Mouse (Mus musculus) kidney, embryonic 15.5 days (tissue): ENCODE results near the gene Creb5. TPM values are rescaled to one million over a fixed set of nuclear protein-coding genes. Genes with fewer than 3 reads are reported as not detected.

ENCODE experiments used
- ATAC-seq: fragments of 200-750 bp; cut with Nextera tagmentation; replicated peaks from 2 replicates; pipeline ENCODE4 v1.8.0; 2017; ENCODE audit warnings: moderate TSS enrichment; ENCODE audit not compliant: low FRiP score
- H3K27ac ChIP-seq: fragments of 300-500 bp; sonication (generic); 2 replicates; pipeline ENCODE4 v1.5.1; 2015; ENCODE audit warnings: mild to moderate bottlenecking, inconsistent platforms
- H3K27me3 ChIP-seq: fragments of 300-500 bp; sonication (generic); 2 replicates; pipeline ENCODE4 v1.6.1; 2015; ENCODE audit warnings: inconsistent platforms
- H3K36me3 ChIP-seq: fragments of 300-500 bp; sonication (generic); 2 replicates; pipeline ENCODE4 v1.6.1; 2015; ENCODE audit warnings: inconsistent platforms
- H3K4me1 ChIP-seq: fragments of 300-500 bp; sonication (generic); 2 replicates; pipeline ENCODE4 v1.6.1; 2015; ENCODE audit warnings: inconsistent platforms
- H3K4me2 ChIP-seq: fragments of 300-500 bp; sonication (generic); 2 replicates; pipeline ENCODE4 v1.6.1; 2015; ENCODE audit warnings: moderate library complexity, mild to moderate bottlenecking, inconsistent platforms
- H3K4me3 ChIP-seq: fragments of 300-500 bp; sonication (generic); replicated peaks from 2 replicates; pipeline ENCODE4 v1.5.1; 2015; ENCODE audit warnings: mild to moderate bottlenecking, inconsistent platforms
- H3K9ac ChIP-seq: fragments of 300-500 bp; sonication (generic); 2 replicates; pipeline ENCODE4 v1.6.1; 2015; ENCODE audit warnings: mild to moderate bottlenecking, inconsistent platforms
- H3K9me3 ChIP-seq: fragments of 300-500 bp; sonication (generic); replicated peaks from 2 replicates; pipeline ENCODE4 v1.6.1; 2016; ENCODE audit warnings: inconsistent platforms
- WGBS: fragments of 180-500 bp; shearing (Covaris S2); methylation state at CpG from one replicate; pipeline ENCODE4 v1.1.7; 2015; ENCODE audit warnings: mixed read lengths; 5-methylcytosine and 5-hydroxymethylcytosine counted together
- polyA plus RNA-seq: library from polyadenylated mRNA; unstranded; fragments of >200 nt; fragmentation: Nextera tagmentation; extraction: Ambion mirVana; gene quantifications from 2 replicates; pipeline ENCODE4 v1.2.1, GENCODE M21; 2015

The Creb5 gene
- polyA plus RNA-seq, 1 experiment from 2014 or later: 5.4 TPM

GRCm38 (mm10) chr6:53469703-53470102 is 182.6 kb downstream of the Creb5 start:
- ATAC-seq: no peak
- H3K4me2 ChIP-seq: no peak overlapping the region
- no peaks in the 10 kb centered on the region for H3K27me3 ChIP-seq
- no peak overlapping the region for H3K9ac ChIP-seq
- H3K36me3 ChIP-seq: no peaks in the 10 kb centered on the region
- H3K27ac ChIP-seq: no peak overlapping the region
- no peaks in the 10 kb centered on the region for H3K9me3 ChIP-seq
- 80% methylated on average over 2 of the region's 2 CpGs for WGBS
- no peak overlapping the region for H3K4me3 ChIP-seq
- peaks cover 29% of the 10 kb centered on the region for H3K4me1 ChIP-seq

GRCm38 (mm10) chr6:53470559-53470958 is 183.5 kb downstream of the Creb5 start:
- 33% methylated on average over 8 of the region's 8 CpGs for WGBS
- H3K27me3 ChIP-seq: no peaks in the 10 kb centered on the region

GRCm38 (mm10) chr6:53470999-53471591 is 184.0 kb downstream of the Creb5 start:
- Histone ChIP-seq H3K4me3 (no peak overlapping the region), H3K9ac (no peak overlapping the region), H3K36me3 (no peaks in the 10 kb centered on the region), H3K4me1 (peaks cover 29% of the 10 kb centered on the region), H3K4me2 (no peak overlapping the region), H3K27me3 (no peaks in the 10 kb centered on the region), H3K9me3 (no peaks in the 10 kb centered on the region), H3K27ac (peak overlapping the region; percentile 19; the same call in 1 of the 2 replicates)
- ATAC-seq: no peak
- 18% methylated on average over 9 of the region's 9 CpGs for WGBS

More at GRCm38 (mm10) chr6:53470559-53470958, 183.5 kb downstream of the Creb5 start:
- H3K9ac ChIP-seq: no peak overlapping the region
- peak overlapping the region; percentile 19; the same call in 1 of the 2 replicates for H3K27ac ChIP-seq
- no peak overlapping the region for H3K4me2 ChIP-seq
- H3K4me1 ChIP-seq: peaks cover 29% of the 10 kb centered on the region
- H3K9me3 ChIP-seq: no peaks in the 10 kb centered on the region
- H3K36me3 ChIP-seq: no peaks in the 10 kb centered on the region
- no peak for ATAC-seq
- H3K4me3 ChIP-seq: no peak overlapping the region

GRCm38 (mm10) chr6:53472751-53473150 is 185.7 kb downstream of the Creb5 start:
- no peak overlapping the region for H3K27ac ChIP-seq
- peaks cover 29% of the 10 kb centered on the region for H3K4me1 ChIP-seq
- no peak overlapping the region for H3K4me3 ChIP-seq
- H3K9me3 ChIP-seq: no peaks in the 10 kb centered on the region
- H3K36me3 ChIP-seq: no peaks in the 10 kb centered on the region
- 46% methylated on average over 7 of the region's 7 CpGs for WGBS
- no peaks in the 10 kb centered on the region for H3K27me3 ChIP-seq
- H3K9ac ChIP-seq: no peak overlapping the region
- ATAC-seq: no peak
- no peak overlapping the region for H3K4me2 ChIP-seq

GRCm38 (mm10) chr6:53477501-53477900 is 190.4 kb downstream of the Creb5 start:
- Histone ChIP-seq H3K9ac (no peak overlapping the region), H3K36me3 (no peaks in the 10 kb centered on the region), H3K9me3 (no peaks in the 10 kb centered on the region), H3K4me1 (0 out of 2 replicates have a peak, but pooled peaks cover 4% of the 10 kb centered on the region), H3K27ac (no peak overlapping the region), H3K4me3 (no peak overlapping the region), H3K27me3 (no peaks in the 10 kb centered on the region), H3K4me2 (no peak overlapping the region)
- WGBS: 90% methylated on average over 5 of the region's 5 CpGs
- no peak for ATAC-seq

- H3K27ac ChIP-seq: no peak overlapping the region
- ATAC-seq: no peak
- no peak overlapping the region for H3K4me2 ChIP-seq
- no peak overlapping the region for H3K4me3 ChIP-seq
- no peaks in the 10 kb centered on the region for H3K27me3 ChIP-seq
- WGBS: 92% methylated on average over 6 of the region's 6 CpGs
- H3K9me3 ChIP-seq: no peaks in the 10 kb centered on the region
- no peaks in the 10 kb centered on the region for H3K36me3 ChIP-seq
- peaks cover 13% of the 10 kb centered on the region for H3K4me1 ChIP-seq
- H3K9ac ChIP-seq: no peak overlapping the region
These were observed 203.8 kb downstream of the Creb5 start for GRCm38 (mm10) chr6:53490917-53491316.

- Histone ChIP-seq H3K36me3 (no peaks in the 10 kb centered on the region), H3K4me2 (no peak overlapping the region), H3K9me3 (no peaks in the 10 kb centered on the region), H3K27me3 (no peaks in the 10 kb centered on the region), H3K9ac (no peak overlapping the region), H3K27ac (no peak overlapping the region), H3K4me3 (no peak overlapping the region), H3K4me1 (peaks cover 14% of the 10 kb centered on the region)
- no peak for ATAC-seq
- WGBS: 91% methylated on average over 4 of the region's 4 CpGs
These were observed 204.3 kb downstream of the Creb5 start for GRCm38 (mm10) chr6:53491331-53491730.

GRCm38 (mm10) chr6:53493864-53494263 is 206.8 kb downstream of the Creb5 start:
- Histone ChIP-seq H3K4me1 (peaks cover 17% of the 10 kb centered on the region), H3K9me3 (no peaks in the 10 kb centered on the region), H3K4me2 (no peak overlapping the region), H3K4me3 (no peak overlapping the region), H3K27ac (no peak overlapping the region), H3K36me3 (no peaks in the 10 kb centered on the region), H3K27me3 (no peaks in the 10 kb centered on the region), H3K9ac (no peak overlapping the region)
- no peak for ATAC-seq
- 26% methylated on average over 5 of the region's 5 CpGs for WGBS

- no peaks in the 10 kb centered on the region for H3K36me3 ChIP-seq
- H3K9ac ChIP-seq: no peak overlapping the region
- H3K4me1 ChIP-seq: peaks cover 17% of the 10 kb centered on the region
- 0 out of 2 replicates have a peak, but pooled peaks cover 4% of the 10 kb centered on the region for H3K9me3 ChIP-seq
- ATAC-seq: no peak
- no peak overlapping the region for H3K4me2 ChIP-seq
- WGBS: 81% methylated on average over 5 of the region's 5 CpGs
- H3K27me3 ChIP-seq: no peaks in the 10 kb centered on the region
- H3K4me3 ChIP-seq: no peak overlapping the region
- H3K27ac ChIP-seq: peak overlapping the region; percentile 75
These were observed 208.6 kb downstream of the Creb5 start for GRCm38 (mm10) chr6:53495667-53496066.

- WGBS: 68% methylated on average over 4 of the region's 4 CpGs
- peaks cover 17% of the 10 kb centered on the region for H3K4me1 ChIP-seq
- H3K4me3 ChIP-seq: no peak overlapping the region
- H3K9me3 ChIP-seq: 0 out of 2 replicates have a peak, but pooled peaks cover 4% of the 10 kb centered on the region
- no peak overlapping the region for H3K4me2 ChIP-seq
- peak; percentile 64; the same call in 1 of the 2 replicates for ATAC-seq
- peak overlapping the region; percentile 75 for H3K27ac ChIP-seq
- no peaks in the 10 kb centered on the region for H3K36me3 ChIP-seq
- no peak overlapping the region for H3K9ac ChIP-seq
- no peaks in the 10 kb centered on the region for H3K27me3 ChIP-seq
These were observed 209.3 kb downstream of the Creb5 start for GRCm38 (mm10) chr6:53496325-53496753.

- H3K36me3 ChIP-seq: no peaks in the 10 kb centered on the region
- no peak overlapping the region for H3K4me2 ChIP-seq
- no peaks in the 10 kb centered on the region for H3K27me3 ChIP-seq
- H3K9me3 ChIP-seq: 0 out of 2 replicates have a peak, but pooled peaks cover 4% of the 10 kb centered on the region
- H3K4me1 ChIP-seq: peaks cover 17% of the 10 kb centered on the region
- 79% methylated on average over 10 of the region's 10 CpGs for WGBS
- no peak overlapping the region for H3K9ac ChIP-seq
- no peak for ATAC-seq
- no peak overlapping the region for H3K27ac ChIP-seq
- no peak overlapping the region for H3K4me3 ChIP-seq
These were observed 210.9 kb downstream of the Creb5 start for GRCm38 (mm10) chr6:53497904-53498536.

GRCm38 (mm10) chr6:53499621-53500295 is 212.7 kb downstream of the Creb5 start:
- Histone ChIP-seq H3K36me3 (no peaks in the 10 kb centered on the region), H3K27me3 (no peaks in the 10 kb centered on the region), H3K4me2 (no peak overlapping the region), H3K9me3 (0 out of 2 replicates have a peak, but pooled peaks cover 4% of the 10 kb centered on the region), H3K4me1 (peaks cover 8% of the 10 kb centered on the region), H3K9ac (no peak overlapping the region), H3K27ac (no peak overlapping the region), H3K4me3 (no peak overlapping the region)
- WGBS: 77% methylated on average over 8 of the region's 8 CpGs
- no peak for ATAC-seq
